Mouse (Mus musculus) NIH3T3 (cell line): ENCODE data around the gene Plcb3.
"Not testable (repeated sequence)": the region's sequence is repeated elsewhere in the genome, so short reads cannot be mapped to it uniquely, and the experiment has no call there.

ENCODE experiments used
- DNase-seq: peaks from one replicate; pipeline ENCODE4 v3.0.0-alpha.2; 2012; ENCODE audit warnings: low read depth

Plcb3 gene

DNA sequence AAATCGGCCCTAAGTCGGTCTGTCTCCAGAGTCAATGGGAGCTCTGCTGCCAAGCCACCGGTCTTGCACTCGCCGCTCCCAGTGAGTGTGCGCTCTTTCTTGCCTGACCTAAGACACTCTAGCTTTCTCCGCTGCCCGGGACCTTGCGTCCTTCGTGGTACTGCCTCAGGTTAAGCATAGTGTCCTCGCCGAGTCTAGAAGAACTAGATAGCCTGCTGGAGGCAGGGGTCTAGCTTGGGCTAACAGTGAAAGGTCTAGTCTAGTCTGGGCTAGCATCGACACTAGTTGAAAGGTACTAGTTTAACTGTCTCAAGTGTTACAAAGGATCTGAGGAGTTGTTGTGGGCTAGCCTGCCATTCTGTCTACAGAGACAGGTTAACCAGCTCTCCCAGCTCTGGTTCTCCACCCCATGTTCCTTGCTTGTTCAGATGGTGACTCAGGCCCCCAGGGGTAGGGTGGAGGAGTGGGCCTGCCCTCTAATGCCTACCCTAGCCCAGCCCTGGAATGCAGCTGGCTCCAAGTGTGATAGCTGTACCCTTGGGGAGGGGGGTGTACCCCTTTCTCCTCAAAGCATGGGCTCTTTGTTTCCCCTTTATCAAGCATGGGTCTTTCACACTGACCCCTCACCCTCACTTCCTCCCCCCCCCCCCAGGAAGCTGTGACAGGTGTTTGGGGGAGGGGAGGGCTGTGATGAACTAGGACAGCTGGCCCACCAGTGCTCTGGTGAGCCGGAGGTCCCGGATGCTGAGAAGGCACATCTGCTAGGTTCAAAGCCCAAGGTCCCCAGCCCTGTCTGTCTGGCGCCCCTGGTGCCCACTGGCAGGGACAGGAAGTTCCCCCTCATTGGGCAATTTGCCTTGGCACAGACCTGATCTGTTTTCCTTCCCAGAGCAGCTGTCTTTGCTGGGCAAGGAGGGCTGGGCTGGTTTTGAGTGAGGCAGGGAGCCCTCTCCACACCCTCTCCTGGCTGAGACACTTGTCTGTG is at the start of gene Plcb3:
Plcb3 (minus strand) TSS at position 934 of the 985 bp plus-strand sequence.
- peak; percentile 84 for DNase-seq

DNA sequence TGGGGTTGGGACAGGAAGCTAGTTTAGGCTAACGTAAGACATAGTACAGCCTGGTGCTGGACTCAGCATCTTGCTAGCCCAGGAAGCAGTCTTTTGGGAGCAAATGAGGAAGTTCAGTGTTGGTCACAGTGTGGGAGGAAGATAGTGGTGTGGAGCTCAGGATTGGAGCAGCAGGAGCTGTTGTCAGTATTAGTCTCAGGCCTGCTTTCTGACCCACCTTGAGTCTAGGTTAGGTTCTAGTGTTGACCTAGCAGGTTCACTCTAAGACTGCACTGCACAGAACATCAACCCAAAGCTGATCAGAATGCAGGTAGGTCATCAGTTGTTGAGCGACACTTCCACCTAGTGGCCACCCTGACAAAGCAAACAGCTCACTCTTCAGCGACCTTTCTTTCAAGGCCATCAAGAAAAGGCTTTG is 44.0 kb upstream of the Plcb3 start:
- DNase-seq: peak; percentile 73

DNA sequence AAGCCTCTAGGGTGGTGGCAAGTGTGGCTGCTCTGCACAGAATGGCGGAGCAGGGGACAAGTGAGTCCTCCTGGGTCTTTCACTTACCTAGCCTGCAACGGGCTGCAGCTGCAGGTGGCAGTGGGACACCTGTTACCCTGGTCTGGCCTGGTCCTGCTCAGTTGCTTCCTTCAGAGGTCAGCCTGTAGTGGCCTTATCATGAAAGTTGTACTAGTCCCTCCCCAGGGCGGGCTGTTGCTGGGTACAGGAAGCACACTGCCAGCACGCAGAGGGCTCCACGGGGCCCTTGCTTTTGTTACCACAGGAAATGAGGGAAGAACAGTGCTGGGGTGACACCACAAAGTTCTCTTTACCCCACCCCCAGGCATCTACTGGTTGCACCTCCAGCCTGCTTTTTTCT is 42.9 kb upstream of the Plcb3 start, which contains the start of gene Fermt3:
Fermt3 (minus strand) TSS at position 279 of the 400 bp plus-strand sequence.
- no peak for DNase-seq

DNA sequence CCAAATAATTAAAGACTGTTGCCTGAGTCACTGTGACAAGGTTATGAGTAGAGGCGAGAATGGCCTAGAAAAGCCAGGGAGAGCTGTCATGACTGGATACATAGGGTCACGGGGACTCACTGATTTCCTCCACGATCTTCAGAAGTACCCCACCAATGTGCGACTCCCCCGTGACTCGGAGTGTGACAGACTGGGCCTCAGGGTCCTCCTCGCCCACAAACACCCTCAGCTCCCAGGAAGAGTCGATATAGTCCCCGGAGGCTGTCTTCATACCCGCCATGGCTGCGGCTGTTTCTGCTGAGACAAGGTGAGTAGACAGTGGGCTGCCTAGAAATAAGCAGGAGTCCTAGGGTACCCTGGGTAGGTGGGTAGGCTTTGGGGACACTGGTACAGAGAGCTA is 42.3 kb upstream of the Plcb3 start:
- no peak for DNase-seq

DNA sequence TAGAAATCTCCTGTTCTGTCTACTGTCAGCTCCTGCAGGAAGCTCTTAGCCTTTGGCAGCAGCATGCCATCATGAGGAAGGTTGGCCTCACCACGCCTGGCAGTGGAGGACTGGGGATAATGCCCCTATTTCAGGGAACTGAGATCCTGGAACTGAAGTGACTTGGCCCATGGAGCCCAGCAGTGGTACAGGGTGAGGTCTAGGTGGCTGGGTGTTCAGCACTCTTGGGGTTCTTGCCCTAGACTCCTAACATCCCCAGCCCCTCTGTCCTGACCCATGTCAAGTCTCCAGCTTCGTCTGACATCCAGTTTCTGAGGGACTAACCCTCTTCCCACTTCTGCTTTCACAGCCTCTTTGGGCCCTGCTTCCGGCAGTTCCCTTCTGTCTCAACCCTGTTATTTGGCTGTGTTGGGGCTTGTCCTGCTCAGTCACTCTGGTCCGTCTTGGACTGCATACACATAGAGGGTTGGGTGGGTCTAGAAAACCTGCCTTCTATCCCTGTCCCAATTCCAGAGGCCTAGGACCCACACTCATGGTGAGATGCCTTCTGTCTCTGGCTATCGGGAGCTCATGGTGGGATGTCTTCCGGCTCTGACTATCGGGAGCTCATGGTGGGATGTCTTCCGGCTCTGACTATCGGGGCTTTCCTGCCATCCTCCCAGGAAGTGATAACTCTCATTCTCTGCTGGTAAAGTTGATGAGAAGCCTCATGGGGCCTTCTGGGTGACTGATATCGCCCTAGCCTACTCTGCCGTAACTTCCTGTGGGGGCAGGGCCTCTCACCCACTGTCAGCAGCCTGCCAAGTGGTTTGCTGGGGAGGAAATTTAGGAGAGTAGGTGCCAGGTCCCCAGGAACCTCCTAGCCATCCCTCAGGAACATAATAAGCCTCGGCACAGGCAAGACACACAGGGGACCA is 41.5 kb upstream of the Plcb3 start:
- no peak for DNase-seq

DNA sequence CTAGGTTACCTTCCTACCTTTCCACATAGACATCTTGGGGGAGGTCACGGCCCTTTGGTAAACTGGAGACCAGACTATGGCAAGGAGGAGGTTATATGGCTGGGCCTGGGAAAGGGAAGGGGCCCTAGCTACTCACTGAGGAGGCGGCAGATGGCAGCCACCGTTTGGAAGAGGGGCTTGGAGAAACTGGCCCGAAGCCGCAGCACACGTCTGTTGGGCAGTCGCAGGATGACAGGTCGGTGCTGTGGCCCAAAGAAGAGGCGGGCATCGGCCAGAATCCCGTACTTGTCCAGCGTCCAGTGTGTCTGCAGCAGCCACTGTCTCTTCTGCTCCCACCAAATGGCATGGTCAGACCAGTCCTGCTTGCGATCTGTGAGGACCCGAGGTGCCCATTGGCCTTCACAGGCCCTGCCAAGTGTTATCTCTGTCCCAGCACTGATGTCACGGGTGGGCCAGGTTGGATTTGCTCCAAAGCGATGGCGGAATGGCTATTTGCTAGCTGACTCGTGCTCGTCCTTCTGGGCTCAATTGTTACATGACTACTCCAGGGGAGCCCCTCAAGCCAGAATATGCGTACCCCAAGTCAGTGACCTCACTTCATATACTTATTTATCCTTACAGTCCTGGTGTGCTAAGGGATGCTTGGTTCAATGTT is 38.3 kb upstream of the Plcb3 start:
- DNase-seq: no peak

DNA sequence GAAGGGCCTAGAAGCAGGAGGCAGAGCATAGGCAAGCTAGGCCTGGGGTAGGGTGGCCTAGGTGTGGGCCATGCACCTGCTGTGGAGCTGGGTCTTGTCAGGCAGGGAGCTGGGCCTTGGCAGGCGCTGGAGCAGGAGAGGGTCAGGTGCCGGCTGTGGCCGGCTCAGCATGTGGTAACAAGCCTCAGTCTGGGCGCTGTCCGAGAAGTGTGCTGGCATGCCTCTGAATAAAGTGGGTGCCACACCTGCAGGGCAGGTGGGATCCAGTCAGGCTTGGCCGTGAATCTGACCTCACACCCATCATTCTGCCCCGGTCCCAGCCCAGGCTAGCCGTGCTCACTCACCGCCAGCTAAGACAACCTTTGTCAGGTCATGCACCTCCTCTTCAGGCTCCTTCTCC is 37.7 kb upstream of the Plcb3 start:
- DNase-seq: no peak

DNA sequence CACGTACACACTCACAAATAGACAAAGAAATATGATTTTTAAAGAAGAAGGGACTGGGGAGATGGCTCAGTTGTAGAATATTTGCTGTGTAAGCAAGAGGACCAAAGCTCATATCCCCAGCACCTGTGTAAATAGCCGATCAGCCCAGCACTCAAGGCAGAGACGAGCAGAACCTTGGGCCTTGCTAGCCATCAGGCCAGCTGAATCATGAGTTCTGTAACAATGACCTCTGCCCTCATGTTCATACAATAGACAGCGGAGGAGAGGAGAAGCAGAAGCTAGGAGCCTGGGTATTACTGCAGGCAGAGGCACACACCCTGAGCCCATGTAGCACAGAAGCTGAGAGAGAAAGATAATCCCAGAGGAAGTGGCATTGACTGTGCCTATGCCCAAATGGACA is 36.2 kb upstream of the Plcb3 start:
- no peak for DNase-seq

DNA sequence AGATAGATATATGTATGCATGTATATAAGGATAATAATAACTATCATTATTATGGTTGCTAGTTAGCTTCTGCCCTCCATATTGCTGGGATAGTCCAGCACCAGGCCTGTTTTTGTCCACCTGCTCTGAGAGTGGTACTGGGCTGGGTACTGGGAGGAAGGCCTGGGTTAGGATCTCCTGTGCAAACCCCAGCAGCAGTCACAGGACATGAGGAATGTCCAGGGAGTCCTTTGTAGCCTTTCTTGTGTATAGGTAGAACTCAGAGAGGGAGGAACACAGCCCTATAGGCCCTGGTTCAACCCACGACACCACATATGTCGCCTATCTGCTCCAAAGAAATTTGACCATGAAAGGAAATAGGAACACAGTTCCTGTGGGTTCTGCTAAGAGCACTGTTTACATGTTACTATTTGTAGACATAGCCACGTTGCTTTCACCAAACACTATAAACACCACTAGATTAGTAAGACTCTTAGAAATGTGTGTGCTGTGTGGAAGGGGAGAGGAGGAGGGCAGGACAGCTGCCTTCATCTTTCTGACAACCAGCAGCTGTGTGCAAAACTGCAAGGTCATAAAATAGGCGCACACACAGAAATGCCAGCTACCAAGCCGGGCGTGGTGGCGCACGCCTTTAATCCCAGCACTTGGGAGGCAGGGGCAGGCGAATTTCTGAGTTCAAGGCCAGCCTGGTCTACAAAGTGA is 30.8 kb upstream of the Plcb3 start:
- DNase-seq: no peak

DNA sequence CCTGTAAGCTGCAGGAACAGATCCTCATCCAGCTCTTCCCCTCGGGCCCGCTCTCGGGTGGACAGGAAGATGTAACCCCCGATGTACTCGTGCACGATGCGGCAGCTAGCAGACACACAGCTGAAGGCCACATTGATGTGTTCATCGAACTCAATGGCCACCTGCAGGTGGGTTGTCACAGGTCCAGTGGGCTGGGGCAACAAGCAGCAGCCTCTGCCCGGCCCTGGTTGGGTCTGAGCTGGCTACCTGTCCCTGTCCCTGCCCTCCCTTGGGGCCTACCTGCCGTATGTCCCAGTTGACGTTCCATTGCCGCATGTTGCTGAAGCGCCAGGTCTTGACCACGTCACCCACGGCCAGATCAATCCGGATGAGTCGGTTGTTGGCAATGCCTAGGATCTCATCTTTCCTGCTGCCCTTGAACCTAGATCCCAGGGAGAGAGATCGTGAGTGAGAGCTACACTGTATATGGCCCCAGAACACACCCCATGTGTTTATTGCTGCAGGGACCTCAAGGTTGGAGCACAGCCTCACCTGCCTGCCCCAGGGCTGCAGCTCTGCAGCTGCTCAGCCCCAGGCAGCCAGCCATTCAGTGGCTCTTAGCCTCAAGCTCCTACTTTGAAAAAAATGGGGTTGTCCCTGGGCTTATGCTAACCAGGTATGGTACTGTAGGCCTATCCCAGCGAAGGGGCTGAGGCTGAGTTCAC is 23.2 kb upstream of the Plcb3 start:
- DNase-seq: no peak

DNA sequence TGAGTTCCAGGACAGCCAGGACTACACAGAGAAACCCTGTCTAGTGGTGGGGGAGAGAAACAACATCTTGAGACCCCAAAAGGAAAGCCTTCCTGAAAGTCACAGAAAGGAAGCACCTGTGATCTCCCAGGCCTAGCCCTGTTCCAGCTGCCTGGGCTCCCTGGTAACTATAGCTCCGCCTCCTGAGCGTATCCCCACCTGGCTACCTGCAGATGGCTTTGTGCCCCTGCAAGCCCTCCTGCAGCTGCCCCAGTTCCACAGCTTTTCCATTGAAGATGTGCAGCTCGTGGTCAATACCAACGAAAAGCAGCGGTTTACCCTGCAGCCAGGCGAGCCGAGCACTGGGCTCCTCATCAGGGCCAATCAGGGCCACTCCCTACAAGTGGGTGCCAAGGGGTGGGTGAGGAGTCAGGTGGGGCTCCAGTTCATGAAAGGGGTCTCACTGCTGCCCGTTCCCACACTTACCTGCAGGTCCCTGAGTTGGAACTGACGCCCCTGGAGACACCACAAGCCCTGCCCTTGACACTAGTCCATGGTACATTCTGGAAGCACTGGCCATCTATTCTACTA is 21.5 kb upstream of the Plcb3 start:
- no peak for DNase-seq

DNA sequence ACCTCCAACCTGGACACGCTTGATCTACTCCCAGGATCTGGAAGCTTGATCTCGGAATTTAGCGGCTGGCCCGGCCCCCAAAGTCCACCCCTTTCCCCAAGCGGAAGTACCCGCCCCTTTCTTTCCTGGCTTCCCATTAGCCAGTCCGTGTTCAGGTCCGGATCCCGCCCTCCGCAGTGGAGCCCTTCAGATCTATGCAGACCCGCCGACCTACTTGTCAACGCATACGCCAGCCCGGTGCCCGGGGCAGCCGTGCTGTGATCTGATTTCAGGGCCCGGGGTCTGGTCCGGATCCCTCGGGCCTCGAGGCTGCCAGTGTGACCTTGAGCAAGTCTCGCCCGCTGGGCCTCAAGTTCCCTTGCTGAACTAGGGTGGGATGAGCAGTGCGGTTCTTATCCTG is 19.7 kb upstream of the Plcb3 start, which contains the start of the genes Nudt22 and Trpt1:
Nudt22 (minus strand) TSS at position 112 of the 400 bp plus-strand sequence.
Trpt1 (plus strand) TSS at position 126 of the 400 bp plus-strand sequence.
- peak; percentile 92 for DNase-seq

DNA sequence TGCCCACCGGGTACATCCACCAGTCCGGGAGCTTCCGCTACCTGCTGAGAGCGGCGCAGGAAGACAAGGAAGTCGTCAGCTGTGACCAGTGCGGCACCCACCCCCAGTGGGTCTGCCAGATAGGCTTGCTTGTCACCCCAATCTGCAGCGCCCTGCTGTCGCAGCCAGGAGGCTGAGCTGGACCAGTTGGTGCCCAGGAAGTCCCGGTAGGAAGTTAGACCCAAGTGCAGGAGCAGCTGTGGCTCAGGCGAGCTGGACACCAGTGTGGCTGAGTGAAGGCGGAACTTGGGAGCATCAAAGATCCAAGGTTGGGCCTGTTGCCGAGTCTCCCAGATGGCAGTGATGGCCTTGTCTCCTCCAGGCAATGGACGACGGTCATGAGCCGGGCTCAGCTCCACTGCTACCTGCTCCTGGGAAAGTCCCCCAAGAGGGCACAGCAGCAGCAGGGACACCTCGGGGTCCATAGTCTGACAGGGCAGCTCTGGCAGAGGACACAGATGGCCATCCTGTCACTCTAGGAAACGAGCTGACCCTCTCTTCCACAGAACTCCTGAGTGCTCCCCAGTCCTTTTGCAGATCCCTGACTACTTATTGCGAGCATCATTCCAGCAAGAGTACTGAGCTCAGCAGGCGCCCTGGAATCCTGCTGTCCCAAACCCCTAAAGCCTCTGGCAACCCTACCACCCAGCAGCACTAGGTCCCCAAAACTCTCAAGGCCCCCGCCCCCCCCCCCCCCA is 19.2 kb upstream of the Plcb3 start:
- DNase-seq: no peak

DNA sequence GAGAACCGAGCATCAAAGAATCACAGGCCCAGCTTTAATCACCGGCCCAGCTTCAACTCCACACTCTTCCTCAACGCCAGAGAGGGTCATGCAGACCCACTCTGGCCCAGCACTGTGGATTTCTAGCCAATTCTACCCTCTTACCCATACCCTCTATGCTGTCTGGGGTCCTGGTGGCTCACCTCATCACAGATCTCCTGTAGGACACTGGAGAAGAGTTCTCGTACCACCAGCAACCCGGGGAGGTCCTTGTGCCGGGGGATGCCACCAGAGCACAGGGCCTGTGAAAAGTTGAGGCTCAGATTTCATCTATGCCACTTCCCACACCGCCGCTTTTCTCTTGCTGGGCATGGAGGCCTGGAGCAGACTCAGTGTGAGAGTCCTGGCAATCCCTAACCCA is 18.2 kb upstream of the Plcb3 start:
- DNase-seq: no peak

DNA sequence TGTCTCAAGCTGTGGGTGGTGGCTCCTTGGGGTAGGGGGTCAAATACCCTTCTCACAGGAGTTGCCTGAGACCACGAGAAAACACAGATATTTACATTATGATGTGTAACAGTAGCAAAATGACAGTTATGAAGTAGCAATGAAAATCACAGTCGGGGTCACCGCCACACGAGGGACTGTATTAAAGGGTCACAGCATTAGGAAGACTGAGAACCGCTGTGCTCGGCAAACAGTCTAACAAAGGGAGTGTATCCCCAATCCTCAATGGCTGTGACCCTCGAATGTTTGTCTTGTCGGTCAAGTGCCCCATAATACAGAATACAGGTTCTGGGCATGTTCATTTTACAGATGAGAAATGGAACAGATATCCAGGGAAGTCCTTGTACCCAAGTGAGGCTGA is 17.7 kb upstream of the Plcb3 start:
- DNase-seq: no peak

DNA sequence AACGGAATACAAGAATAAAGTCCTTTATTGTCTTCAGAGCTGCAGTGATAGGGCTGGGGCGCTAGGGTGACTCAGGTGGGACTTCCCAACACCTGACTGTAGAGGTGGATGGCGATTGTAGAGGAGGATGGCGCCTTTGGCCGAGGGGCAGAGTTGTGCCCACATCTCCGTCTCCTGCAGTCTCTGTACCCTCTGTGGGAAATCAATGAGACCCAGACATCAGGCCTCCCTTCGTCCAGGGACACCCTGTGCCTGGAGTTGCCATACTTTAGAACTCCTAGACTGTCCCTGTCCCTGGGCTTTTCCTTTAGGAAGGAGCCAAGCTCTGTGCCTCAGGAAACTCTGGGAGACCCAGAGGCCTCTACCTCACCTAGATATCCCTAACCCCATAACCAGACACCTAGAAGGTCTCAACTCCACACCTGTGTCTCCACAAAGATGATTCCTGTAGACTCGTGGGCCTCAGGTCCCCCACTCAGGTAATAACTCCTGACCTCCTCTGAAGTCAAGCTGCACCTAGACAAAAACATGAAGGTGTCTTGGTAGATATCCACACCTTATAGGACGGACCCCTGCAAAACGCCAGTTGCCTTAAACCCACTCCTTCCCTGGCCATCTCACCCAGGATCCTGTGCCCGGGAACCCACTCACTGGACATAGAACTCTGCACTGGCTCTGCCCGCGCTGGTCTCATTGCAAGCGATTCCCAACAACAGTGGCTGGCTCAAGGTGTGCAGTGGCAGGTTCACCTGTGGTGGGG is 16.9 kb upstream of the Plcb3 start:
- DNase-seq: no peak

DNA sequence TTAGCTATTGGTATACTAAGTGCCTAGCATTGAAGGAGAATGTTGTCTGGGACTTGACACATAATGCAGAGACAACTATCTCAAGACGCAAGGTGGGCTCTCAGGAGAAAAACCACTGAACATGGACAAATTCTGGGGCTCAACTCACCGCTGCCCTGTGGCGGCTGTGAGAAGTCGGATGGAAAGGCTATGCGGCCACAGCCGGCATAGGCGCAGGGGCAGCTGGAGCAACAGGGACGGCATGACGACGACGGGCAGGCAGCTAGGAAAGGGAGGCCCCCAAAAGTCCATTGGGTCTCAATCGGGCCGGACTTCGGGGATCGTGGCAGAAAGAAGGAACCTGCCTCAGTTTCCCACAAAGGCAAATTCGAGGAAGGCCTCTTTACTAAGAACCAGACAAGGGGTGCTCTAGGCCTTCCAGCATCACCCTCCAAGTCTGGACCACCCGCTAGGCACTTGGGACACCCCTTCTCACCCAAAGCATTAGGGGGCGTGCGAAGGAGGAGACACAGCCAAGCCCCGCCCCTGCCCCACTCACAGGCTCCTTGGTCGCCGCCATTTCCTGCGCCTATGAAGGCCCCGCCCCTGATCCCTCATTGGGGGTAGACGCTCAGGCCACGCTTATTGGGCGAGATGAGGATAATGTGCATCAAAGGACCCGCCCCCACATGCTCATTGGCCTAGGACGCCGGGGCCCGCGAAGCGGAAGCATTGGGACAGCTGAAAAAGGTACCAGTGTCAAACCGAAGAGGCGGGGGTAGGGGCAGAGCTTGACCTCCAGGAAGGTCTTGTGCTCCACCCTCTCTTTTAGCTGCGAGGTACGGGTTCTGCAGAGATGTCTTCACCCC is 16.0 kb upstream of the Plcb3 start, which contains the start of gene Dnajc4:
Dnajc4 (minus strand) TSS at position 562 of the 848 bp plus-strand sequence.
- peak; percentile 98 for DNase-seq

DNA sequence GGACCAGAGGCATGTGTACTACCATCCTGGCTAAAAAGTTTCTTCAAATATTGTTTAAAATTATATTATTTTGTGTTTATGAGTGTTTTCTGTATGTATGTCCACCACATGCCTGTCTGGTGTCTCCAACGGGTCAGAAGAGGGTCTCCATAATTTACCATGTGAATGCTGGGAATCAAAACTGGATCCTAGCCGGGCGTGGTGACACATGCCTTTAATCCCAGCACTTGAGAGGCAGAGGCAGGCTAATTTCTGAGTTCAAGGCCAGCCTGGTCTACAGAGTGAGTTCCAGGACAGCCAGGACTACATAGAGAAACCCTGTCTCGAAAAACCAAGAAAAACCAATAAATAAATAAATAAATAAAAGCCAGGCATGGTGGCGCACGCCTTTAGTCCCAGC is 14.9 kb upstream of the Plcb3 start:
- DNase-seq: not testable (repeated sequence)
